Mouse (Mus musculus): Measurements from ENCODE around the gene Mpv17l2.

DNA sequence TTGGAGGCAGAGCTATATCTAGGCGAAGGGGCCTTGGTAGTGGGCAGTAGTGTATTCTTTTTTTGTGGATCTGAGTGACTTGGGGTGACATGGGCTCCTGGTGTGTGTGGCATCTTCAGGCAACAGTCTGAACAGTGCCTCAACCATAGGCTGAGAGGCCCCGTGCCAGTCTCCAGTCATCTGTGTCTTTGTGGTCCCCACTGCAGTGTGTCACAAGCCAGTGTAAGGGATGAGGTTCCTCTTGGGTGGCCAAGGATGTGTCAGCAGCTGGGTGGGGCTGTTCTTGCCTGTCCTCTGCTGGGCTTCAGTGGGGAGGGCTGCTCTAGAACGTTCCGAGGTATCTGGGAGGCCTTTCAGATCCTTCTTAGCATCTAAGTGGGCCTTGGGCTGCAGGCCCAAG lies 29.8 kb downstream of the Mpv17l2 start:
- TF ChIP-seq POLR2A (IDR thresholded peaks at IDR 0.05; ENCODE audit: borderline replicate concordance, extremely low read depth, low read depth, low read length): no peak
- no peak for TF ChIP-seq CTCF (IDR thresholded peaks at IDR 0.05; ENCODE audit: insufficient read depth, low read length)

Measured in lung, adult 2 months (tissue).